7 mouse cellular contexts compared by ENCODE assay signal in the genomic region with DNA sequence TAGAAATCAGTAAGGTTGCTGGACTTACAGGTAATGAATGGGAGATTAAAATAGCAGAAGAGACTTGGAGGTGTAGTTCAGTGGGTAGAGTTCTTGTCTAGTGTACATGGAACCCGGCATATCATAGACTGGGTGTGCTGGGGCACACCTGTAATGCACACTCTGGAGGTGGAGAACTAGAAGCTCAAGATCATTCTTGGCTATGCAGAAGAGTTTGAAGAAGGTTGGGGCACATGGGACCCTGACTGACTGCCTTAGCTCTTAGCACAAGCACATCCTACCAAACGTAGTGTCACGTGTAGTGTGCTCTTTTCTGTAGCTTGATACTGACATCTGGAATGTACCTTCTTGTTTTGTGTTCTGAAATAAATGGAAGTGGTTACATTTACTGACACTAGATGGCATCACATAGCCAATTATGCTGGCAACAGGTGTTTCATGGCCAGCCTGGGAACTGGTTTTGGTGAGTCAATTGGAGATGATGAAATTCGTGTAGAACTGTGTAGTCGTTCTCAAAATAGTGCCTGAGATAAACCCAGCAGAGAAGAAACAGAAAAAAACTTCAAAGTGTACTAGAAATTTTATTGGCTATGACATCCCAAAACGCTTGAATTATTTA. TPM values are rescaled to one million over a fixed set of nuclear protein-coding genes. Genes with fewer than 3 reads are reported as not detected.
A peak's percentile ranks its signal among the peaks of the same experiment; 100 is the strongest.
DNase-seq lines count a peak whose midpoint lies in the region; ATAC-seq lines count a peak whose summit lies in the region.

No protein-coding gene starts in this region.

- no peak overlapping the region for H3K9ac ChIP-seq in hindbrain, embryonic 14.5 days
- no peak overlapping the region for H3K9ac ChIP-seq in midbrain, embryonic 16.5 days (ENCODE audit: low read depth, low read length)

- H3K9me3 ChIP-seq in hindbrain, embryonic 14.5 days (ENCODE audit: control insufficient read depth, low read length): no peaks in the 10 kb centered on the region
- no peaks in the 10 kb centered on the region for H3K9me3 ChIP-seq in midbrain, embryonic 16.5 days (replicated peaks; ENCODE audit: control insufficient read depth, low read length, poor library complexity, severe bottlenecking)

- no peaks in the 10 kb centered on the region for H3K27me3 ChIP-seq in hindbrain, embryonic 14.5 days (ENCODE audit: control insufficient read depth, insufficient read depth, low read length)
- no peaks in the 10 kb centered on the region for H3K27me3 ChIP-seq in midbrain, embryonic 16.5 days (ENCODE audit: control insufficient read depth, insufficient read depth, low read depth, low read length)

- peak; percentile 35 for DNase-seq in kidney, postnatal 14 days
- no peak for DNase-seq in kidney, adult 8-10 months
- peak; percentile 19 to 42 for DNase-seq in CD8-positive naive resting alpha-beta T cell, adult 2 months (ENCODE audit: low read depth in 2 of 2, low spot score in 2 of 2)
- DNase-seq in Muller cell, postnatal 12 days (ENCODE audit: inconsistent ontology term): peak; percentile 51
- DNase-seq in hindbrain, embryonic 14.5 days (ENCODE audit: low spot score): peak; percentile 69
- no peak for DNase-seq in spleen, adult 12 weeks (ENCODE audit: low spot score)

- H3K4me3 ChIP-seq in hindbrain, embryonic 14.5 days (replicated peaks; ENCODE audit: low read length): no peak overlapping the region
- H3K4me3 ChIP-seq in midbrain, embryonic 16.5 days (ENCODE audit: low read depth, low read length): no peak overlapping the region

- no peak for ATAC-seq in hindbrain, embryonic 14.5 days (ENCODE audit: low FRiP score)
- peak; percentile 64; the same call in 1 of the 2 replicates for ATAC-seq in midbrain, embryonic 16.5 days

- WGBS in hindbrain, embryonic 14.5 days: 56% methylated on average over 6 of the region's 6 CpGs
- WGBS in midbrain, embryonic 16.5 days: 52% methylated on average over 6 of the region's 6 CpGs

- H3K27ac ChIP-seq in hindbrain, embryonic 14.5 days: no peak overlapping the region
- no peak overlapping the region for H3K27ac ChIP-seq in midbrain, embryonic 16.5 days (ENCODE audit: low read length)

- H3K4me1 ChIP-seq in hindbrain, embryonic 14.5 days (replicated peaks; ENCODE audit: control insufficient read depth, insufficient read depth, low read length): no peaks in the 10 kb centered on the region
- H3K4me1 ChIP-seq in midbrain, embryonic 16.5 days (ENCODE audit: control insufficient read depth, insufficient read depth, low read length): no peaks in the 10 kb centered on the region

- H3K36me3 ChIP-seq in hindbrain, embryonic 14.5 days (replicated peaks; ENCODE audit: control insufficient read depth, insufficient read depth): no peaks in the 10 kb centered on the region
- no peaks in the 10 kb centered on the region for H3K36me3 ChIP-seq in midbrain, embryonic 16.5 days (ENCODE audit: control insufficient read depth, insufficient read depth, low read length)

- no peak overlapping the region for H3K4me2 ChIP-seq in hindbrain, embryonic 14.5 days (replicated peaks)
- no peak overlapping the region for H3K4me2 ChIP-seq in midbrain, embryonic 16.5 days (ENCODE audit: low read length)

RNA-seq across cellular contexts. Expression of gene Thnsl2, which starts 22.4 kb away (rescaled TPM):
- 4.5 and 5.5 TPM in 2 replicates for polyA plus RNA-seq in hindbrain, embryonic 14.5 days (2014; fragmentation: Nextera tagmentation; extraction: Ambion mirVana)
- polyA plus RNA-seq in midbrain, embryonic 16.5 days (2015; fragmentation: Nextera tagmentation; extraction: Ambion mirVana): 3.4 and 4.0 TPM in 2 replicates

RNA-seq across cellular contexts. Expression of gene Fabp1, which starts 33.0 kb away (rescaled TPM):
- not detected in 2 replicates for polyA plus RNA-seq in hindbrain, embryonic 14.5 days (2014; fragmentation: Nextera tagmentation; extraction: Ambion mirVana)
- not detected in 2 replicates for polyA plus RNA-seq in midbrain, embryonic 16.5 days (2015; fragmentation: Nextera tagmentation; extraction: Ambion mirVana)

Comparison
In these comparisons a context has a peak if more than half of its experiments do, and no peak if none do; other contexts are left out.
1. DNase-seq: peak in kidney, postnatal 14 days (single experiment), CD8-positive naive resting alpha-beta T cell, adult 2 months (2 of 2), Muller cell, postnatal 12 days (single experiment) and hindbrain, embryonic 14.5 days (single experiment); none in kidney, adult 8-10 months (0 of 2) and spleen, adult 12 weeks (single experiment).